Mouse (Mus musculus): ENCODE measurements around the gene Zfp428. TPM values are rescaled to one million over a fixed set of nuclear protein-coding genes. Genes with fewer than 3 reads are reported as not detected.

Gene Zfp428
- polyA plus RNA-seq (2012; rRNA removed) (67.8 and 77.5 TPM in 2 replicates), polyA plus RNA-seq (2014; fragmentation: Nextera tagmentation; extraction: Ambion mirVana) (29.6 and 33.3 TPM in 2 replicates)

DNA sequence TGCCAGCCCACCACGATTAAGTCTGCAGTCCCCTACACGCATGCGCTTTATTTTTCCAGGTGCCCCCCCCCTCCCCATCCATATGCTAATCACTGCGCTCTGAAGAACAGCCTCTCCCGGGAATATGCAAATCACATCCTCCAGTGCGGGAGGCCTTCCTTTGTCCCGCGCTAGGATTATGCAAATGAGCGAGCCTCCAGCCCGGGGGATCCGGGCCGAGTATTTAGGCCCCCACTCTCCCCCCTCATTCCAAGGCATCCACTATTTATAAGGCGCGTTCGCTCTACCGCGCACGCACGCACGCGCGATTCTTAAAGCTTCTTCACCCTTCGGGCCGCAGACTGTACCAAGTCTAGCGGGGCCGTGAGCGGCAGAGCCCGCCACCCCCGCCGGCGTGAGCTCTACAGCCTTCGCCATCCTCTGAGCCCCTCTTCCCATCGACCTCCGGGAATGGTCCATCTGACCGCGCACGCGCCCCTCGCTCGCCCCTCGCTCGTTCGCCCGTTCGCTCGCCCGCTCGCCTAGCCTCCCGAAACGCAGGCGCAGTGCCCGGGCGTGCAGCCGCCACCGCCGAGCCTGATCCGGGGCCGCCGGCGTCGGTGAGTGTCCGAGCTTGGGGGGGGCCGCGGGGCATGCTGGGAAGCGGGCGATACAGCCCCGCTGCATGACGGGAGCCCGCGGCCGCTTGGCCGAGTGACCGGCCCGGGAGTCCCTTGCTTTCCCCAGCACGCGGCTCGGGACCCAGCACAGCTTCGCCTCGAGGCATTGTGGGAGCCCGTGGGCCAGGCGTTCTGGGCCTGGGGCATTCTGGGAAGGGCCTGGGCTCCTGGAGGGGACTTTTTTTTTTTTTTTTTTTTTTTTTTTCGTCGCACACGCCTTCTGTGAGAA is at the start of gene Zfp428:
Gene Zfp428 (plus strand): TSS at position 169 of the 888 bp plus-strand sequence.
- Histone ChIP-seq H3K4me3 (replicated peaks; ENCODE audit: low read length) (peak within 1 kb of the TSS; percentile 83), H3K36me3 (ENCODE audit: control insufficient read depth, insufficient read depth, low read length) (no peaks in the 10 kb centered on the region), H3K4me1 (ENCODE audit: control insufficient read depth, insufficient read depth, low read length) (peaks cover 15% of the 10 kb centered on the region), H3K27me3 (ENCODE audit: control insufficient read depth, insufficient read depth, low read length) (no peaks in the 10 kb centered on the region), H3K27ac (replicated peaks; ENCODE audit: low read depth, low read length) (peak within 1 kb of the TSS; percentile 99), H3K9ac (ENCODE audit: low read depth, low read length, severe bottlenecking) (peak within 1 kb of the TSS; percentile 96), H3K9me3 (ENCODE audit: control insufficient read depth, low read length) (no peaks in the 10 kb centered on the region), H3K4me2 (replicated peaks; ENCODE audit: low read depth, low read length, severe bottlenecking) (peak within 1 kb of the TSS; percentile 76)
- whole genome bisulfite sequencing = under 1% methylated on average over 75 of the region's 84 CpGs
- peak; percentile 89; the same call in 1 of the 2 replicates for TF ChIP-seq POLR2A (IDR thresholded peaks at IDR 0.05; ENCODE audit: borderline replicate concordance, extremely low read depth, insufficient read depth, insufficient read length)
- ATAC-seq (ENCODE audit: low FRiP score, low read depth) = peak; percentile 83
- peak; percentile 89 for DNase-seq (ENCODE audit: low spot score)

- no peaks in the 10 kb centered on the region for H3K9me3 ChIP-seq (ENCODE audit: control insufficient read depth, low read length)
- DNase-seq (ENCODE audit: low spot score) = no peak
- no peak for TF ChIP-seq POLR2A (IDR thresholded peaks at IDR 0.05; ENCODE audit: borderline replicate concordance, extremely low read depth, insufficient read depth, insufficient read length)
- WGBS = 50% methylated on average over 10 of the region's 10 CpGs
- no peak overlapping the region for H3K27ac ChIP-seq (replicated peaks; ENCODE audit: low read depth, low read length)
- peaks cover 4% of the 10 kb centered on the region; the same call in 1 of the 2 replicates for H3K4me1 ChIP-seq (ENCODE audit: control insufficient read depth, insufficient read depth, low read length)
- ATAC-seq (ENCODE audit: low FRiP score, low read depth) = no peak
- H3K9ac ChIP-seq (ENCODE audit: low read depth, low read length, severe bottlenecking) = no peak overlapping the region
- H3K4me3 ChIP-seq (replicated peaks; ENCODE audit: low read length) = no peak overlapping the region
- H3K27me3 ChIP-seq (ENCODE audit: control insufficient read depth, insufficient read depth, low read length) = no peaks in the 10 kb centered on the region
- H3K4me2 ChIP-seq (replicated peaks; ENCODE audit: low read depth, low read length, severe bottlenecking) = no peak overlapping the region
- no peaks in the 10 kb centered on the region for H3K36me3 ChIP-seq (ENCODE audit: control insufficient read depth, insufficient read depth, low read length)
These were observed 49.0 kb upstream of the Zfp428 start for GRCm38 (mm10) chr7:24457726-24458370.

GRCm38 (mm10) chr7:24459440-24459839 is 47.4 kb upstream of the Zfp428 start:
- H3K27ac ChIP-seq (replicated peaks; ENCODE audit: low read depth, low read length) = no peak overlapping the region
- WGBS = 84% methylated on average over 5 of the region's 5 CpGs
- H3K4me2 ChIP-seq (replicated peaks; ENCODE audit: low read depth, low read length, severe bottlenecking) = no peak overlapping the region
- no peaks in the 10 kb centered on the region for H3K27me3 ChIP-seq (ENCODE audit: control insufficient read depth, insufficient read depth, low read length)
- H3K4me1 ChIP-seq (ENCODE audit: control insufficient read depth, insufficient read depth, low read length) = peaks cover 4% of the 10 kb centered on the region; the same call in 1 of the 2 replicates
- H3K4me3 ChIP-seq (replicated peaks; ENCODE audit: low read length) = no peak overlapping the region
- ATAC-seq (ENCODE audit: low FRiP score, low read depth) (no peak), DNase-seq (ENCODE audit: low spot score) (no peak)
- no peak for TF ChIP-seq POLR2A (IDR thresholded peaks at IDR 0.05; ENCODE audit: borderline replicate concordance, extremely low read depth, insufficient read depth, insufficient read length)
- no peaks in the 10 kb centered on the region for H3K36me3 ChIP-seq (ENCODE audit: control insufficient read depth, insufficient read depth, low read length)
- H3K9me3 ChIP-seq (ENCODE audit: control insufficient read depth, low read length) = no peaks in the 10 kb centered on the region
- no peak overlapping the region for H3K9ac ChIP-seq (ENCODE audit: low read depth, low read length, severe bottlenecking)

- WGBS = 49% methylated on average over 3 of the region's 3 CpGs
- H3K4me3 ChIP-seq (replicated peaks; ENCODE audit: low read length) = no peak overlapping the region
- TF ChIP-seq POLR2A (IDR thresholded peaks at IDR 0.05; ENCODE audit: borderline replicate concordance, extremely low read depth, insufficient read depth, insufficient read length) = no peak
These were observed 47.0 kb upstream of the Zfp428 start for GRCm38 (mm10) chr7:24459843-24460242.

GRCm38 (mm10) chr7:24461376-24462051 is 45.3 kb upstream of the Zfp428 start:
- H3K27ac ChIP-seq (replicated peaks; ENCODE audit: low read depth, low read length) = no peak overlapping the region
- no peak overlapping the region for H3K9ac ChIP-seq (ENCODE audit: low read depth, low read length, severe bottlenecking)
- H3K36me3 ChIP-seq (ENCODE audit: control insufficient read depth, insufficient read depth, low read length) = no peaks in the 10 kb centered on the region
- H3K27me3 ChIP-seq (ENCODE audit: control insufficient read depth, insufficient read depth, low read length) = no peaks in the 10 kb centered on the region
- peaks cover 4% of the 10 kb centered on the region; the same call in 1 of the 2 replicates for H3K4me1 ChIP-seq (ENCODE audit: control insufficient read depth, insufficient read depth, low read length)
- H3K4me3 ChIP-seq (replicated peaks; ENCODE audit: low read length) = no peak overlapping the region
- DNase-seq (ENCODE audit: low spot score) = no peak
- H3K9me3 ChIP-seq (ENCODE audit: control insufficient read depth, low read length) = no peaks in the 10 kb centered on the region
- no peak for TF ChIP-seq POLR2A (IDR thresholded peaks at IDR 0.05; ENCODE audit: borderline replicate concordance, extremely low read depth, insufficient read depth, insufficient read length)
- WGBS = 59% methylated on average over 14 of the region's 14 CpGs
- no peak overlapping the region for H3K4me2 ChIP-seq (replicated peaks; ENCODE audit: low read depth, low read length, severe bottlenecking)
- no peak for ATAC-seq (ENCODE audit: low FRiP score, low read depth)

More at GRCm38 (mm10) chr7:24459843-24460242, 47.0 kb upstream of the Zfp428 start:
- Histone ChIP-seq H3K27me3 (ENCODE audit: control insufficient read depth, insufficient read depth, low read length) (no peaks in the 10 kb centered on the region), H3K36me3 (ENCODE audit: control insufficient read depth, insufficient read depth, low read length) (no peaks in the 10 kb centered on the region), H3K9me3 (ENCODE audit: control insufficient read depth, low read length) (no peaks in the 10 kb centered on the region), H3K27ac (replicated peaks; ENCODE audit: low read depth, low read length) (no peak overlapping the region), H3K9ac (ENCODE audit: low read depth, low read length, severe bottlenecking) (no peak overlapping the region), H3K4me1 (ENCODE audit: control insufficient read depth, insufficient read depth, low read length) (peaks cover 4% of the 10 kb centered on the region; the same call in 1 of the 2 replicates), H3K4me2 (replicated peaks; ENCODE audit: low read depth, low read length, severe bottlenecking) (no peak overlapping the region)
- DNase-seq (ENCODE audit: low spot score) = no peak
- ATAC-seq (ENCODE audit: low FRiP score, low read depth) = no peak

Measured in limb, embryonic 14.5 days (tissue).